Mouse (Mus musculus): ENCODE results near the gene Zfp831. TPM values are rescaled to one million over a fixed set of nuclear protein-coding genes. Genes with fewer than 3 reads are reported as not detected.

The Zfp831 gene
- total RNA-seq, 1 experiment from 2014 or later: 0.06 TPM

GRCm38 (mm10) chr2:174731939-174732338, 88.6 kb downstream of the Zfp831 start:
- no peak for DNase-seq

- no peak for DNase-seq
Observed at GRCm38 (mm10) chr2:174735270-174735669, 91.9 kb downstream of the Zfp831 start.

GRCm38 (mm10) chr2:174747182-174747581, 103.8 kb downstream of the Zfp831 start:
- DNase-seq: no peak

- DNase-seq: no peak
Observed at GRCm38 (mm10) chr2:174748381-174748780, 105.0 kb downstream of the Zfp831 start.

GRCm38 (mm10) chr2:174753197-174753596, 109.9 kb downstream of the Zfp831 start:
- DNase-seq: no peak

GRCm38 (mm10) chr2:174754231-174754630, 110.9 kb downstream of the Zfp831 start:
- no peak for DNase-seq

- no peak for DNase-seq
Observed at GRCm38 (mm10) chr2:174759189-174759588, 115.9 kb downstream of the Zfp831 start.

Other genes with a start within 250 kb of the Zfp831 start
- gene Nelfcd, start 227.7 kb upstream of the Zfp831 start, total RNA-seq (2021): 61.9 and 63.7 TPM in 2 replicates
- 133 and 134 TPM in 2 replicates for gene Ctsz, start 204.5 kb upstream of the Zfp831 start, total RNA-seq (2021)
- gene Tubb1, start 192.8 kb upstream of the Zfp831 start, total RNA-seq (2021): 0.73 TPM in 1 of 2 replicates, not detected in the other
- 355 and 471 TPM in 2 replicates for gene Atp5e, start 179.4 kb upstream of the Zfp831 start, total RNA-seq (2021)
- gene Prelid3b, start 170.5 kb upstream of the Zfp831 start, total RNA-seq (2021): 103 and 108 TPM in 2 replicates
- gene Edn3, start 117.1 kb downstream of the Zfp831 start, total RNA-seq (2021): 16.0 and 17.3 TPM in 2 replicates

Data from adrenal gland, postnatal 25 days (tissue).